Mouse (Mus musculus): ENCODE measurements around the gene Gm42669. TPM values are rescaled to one million over a fixed set of nuclear protein-coding genes. Genes with fewer than 3 reads are reported as not detected.

Gene Gm42669
- polyA plus RNA-seq, 1 experiment, result 0.19 TPM

GRCm38 (mm10) chr5:107556969-107557368 lies 49.5 kb downstream of the Gm42669 start:
- H3K4me1 ChIP-seq (replicated peaks; ENCODE audit: control insufficient read depth, insufficient read depth, low read length), result no peaks in the 10 kb centered on the region
- no peak overlapping the region for H3K4me3 ChIP-seq (ENCODE audit: control insufficient read depth, insufficient read depth, low read length)
- TF ChIP-seq POLR2A (IDR thresholded peaks at IDR 0.05; ENCODE audit: control insufficient read depth, extremely low read depth, insufficient read depth, low read length, poor library complexity) (no peak), CTCF (IDR thresholded peaks at IDR 0.05; ENCODE audit: borderline replicate concordance, control insufficient read depth, extremely low read depth, insufficient read depth, low read length, poor library complexity) (no peak)
- H3K27me3 ChIP-seq (ENCODE audit: control insufficient read depth, insufficient read depth, low read length), result no peaks in the 10 kb centered on the region
- peaks cover 7% of the 10 kb centered on the region for H3K36me3 ChIP-seq (ENCODE audit: control insufficient read depth, insufficient read depth, low read length)
- H3K27ac ChIP-seq (ENCODE audit: control insufficient read depth, insufficient read depth, low read length), result no peak overlapping the region
- no peak for DNase-seq
- 97% methylated on average over 3 of the region's 3 CpGs for WGBS

GRCm38 (mm10) chr5:107569148-107569547 lies 61.7 kb downstream of the Gm42669 start:
- 99% methylated on average over 9 of the region's 9 CpGs for WGBS
- H3K4me1 ChIP-seq (replicated peaks; ENCODE audit: control insufficient read depth, insufficient read depth, low read length), result no peaks in the 10 kb centered on the region
- no peak overlapping the region for H3K4me3 ChIP-seq (ENCODE audit: control insufficient read depth, insufficient read depth, low read length)
- no peaks in the 10 kb centered on the region for H3K27me3 ChIP-seq (ENCODE audit: control insufficient read depth, insufficient read depth, low read length)
- peaks cover 15% of the 10 kb centered on the region for H3K36me3 ChIP-seq (ENCODE audit: control insufficient read depth, insufficient read depth, low read length)
- TF ChIP-seq POLR2A (IDR thresholded peaks at IDR 0.05; ENCODE audit: control insufficient read depth, extremely low read depth, insufficient read depth, low read length, poor library complexity) (no peak), CTCF (IDR thresholded peaks at IDR 0.05; ENCODE audit: borderline replicate concordance, control insufficient read depth, extremely low read depth, insufficient read depth, low read length, poor library complexity) (no peak)
- DNase-seq, result no peak
- H3K27ac ChIP-seq (ENCODE audit: control insufficient read depth, insufficient read depth, low read length), result no peak overlapping the region

DNA sequence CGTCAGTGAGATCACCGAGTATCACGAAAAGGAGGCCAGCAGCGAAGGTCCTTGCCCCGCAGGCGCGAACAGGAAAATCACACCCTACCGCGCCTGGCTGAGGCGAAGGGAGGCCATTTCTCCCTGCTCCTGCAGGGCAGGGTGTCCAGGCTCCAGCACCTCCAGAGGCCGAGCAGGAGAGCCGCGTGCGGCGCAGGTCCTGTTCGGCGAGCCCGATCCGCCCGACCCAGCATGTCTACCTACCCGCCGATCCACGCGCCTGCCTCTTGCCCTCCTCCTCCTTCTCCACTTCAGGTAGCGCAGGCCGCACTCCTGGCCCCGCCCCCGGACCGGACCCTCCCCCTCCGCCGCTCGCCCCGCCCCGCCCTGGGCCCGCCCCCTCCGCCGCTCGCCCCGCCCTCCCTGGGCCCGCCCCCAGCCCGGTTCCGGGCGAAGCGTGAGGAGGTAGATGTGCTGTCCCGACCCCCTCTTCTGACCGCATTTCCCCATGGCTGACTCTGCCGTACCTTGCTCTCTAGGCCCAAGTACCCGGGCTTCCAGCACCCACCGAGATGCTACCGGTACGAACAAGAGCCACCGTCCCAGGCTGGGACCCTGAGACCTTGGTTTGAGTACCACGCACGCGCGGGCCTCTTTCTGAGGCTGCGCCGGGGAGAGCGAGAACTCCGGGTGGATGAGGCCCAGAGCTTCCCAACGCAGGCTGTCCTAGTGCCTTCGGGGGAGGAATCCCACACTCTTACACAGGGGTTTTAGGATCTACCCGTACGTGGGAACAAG lies 90.1 kb downstream of the Gm42669 start, which contains the start of the genes Rpap2 and Glmn:
Gene Rpap2, plus strand, starts transcription at position 73 of the 777 bp plus-strand sequence.
Gene Glmn, minus strand, starts transcription at position 588 of the 777 bp plus-strand sequence.
- Histone ChIP-seq H3K27ac (ENCODE audit: control insufficient read depth, insufficient read depth, low read length) (peak within 1 kb of the TSS; percentile 53), H3K27me3 (ENCODE audit: control insufficient read depth, insufficient read depth, low read length) (no peaks in the 10 kb centered on the region), H3K36me3 (ENCODE audit: control insufficient read depth, insufficient read depth, low read length) (peaks cover 7% of the 10 kb centered on the region; the same call in 1 of the 2 replicates), H3K4me3 (ENCODE audit: control insufficient read depth, insufficient read depth, low read length) (peak within 1 kb of the TSS; percentile 89), H3K4me1 (replicated peaks; ENCODE audit: control insufficient read depth, insufficient read depth, low read length) (0 out of 2 replicates have a peak, but pooled peaks cover 2% of the 10 kb centered on the region)
- DNase-seq, result peak; percentile 87
- WGBS, result under 1% methylated on average over 50 of the region's 64 CpGs
- TF ChIP-seq POLR2A (IDR thresholded peaks at IDR 0.05; ENCODE audit: control insufficient read depth, extremely low read depth, insufficient read depth, low read length, poor library complexity) (peak; percentile 86), CTCF (IDR thresholded peaks at IDR 0.05; ENCODE audit: borderline replicate concordance, control insufficient read depth, extremely low read depth, insufficient read depth, low read length, poor library complexity) (0 out of 2 replicates have a peak, but pooled peaks have one; percentile 27)

- 2% methylated on average over 4 of the region's 4 CpGs for WGBS
- Histone ChIP-seq H3K27me3 (ENCODE audit: control insufficient read depth, insufficient read depth, low read length) (no peaks in the 10 kb centered on the region), H3K27ac (ENCODE audit: control insufficient read depth, insufficient read depth, low read length) (no peak overlapping the region), H3K4me1 (replicated peaks; ENCODE audit: control insufficient read depth, insufficient read depth, low read length) (0 out of 2 replicates have a peak, but pooled peaks cover 2% of the 10 kb centered on the region), H3K4me3 (ENCODE audit: control insufficient read depth, insufficient read depth, low read length) (no peak overlapping the region), H3K36me3 (ENCODE audit: control insufficient read depth, insufficient read depth, low read length) (peaks cover 11% of the 10 kb centered on the region)
- DNase-seq, result no peak
- TF ChIP-seq POLR2A (IDR thresholded peaks at IDR 0.05; ENCODE audit: control insufficient read depth, extremely low read depth, insufficient read depth, low read length, poor library complexity), result no peak
- TF ChIP-seq CTCF (IDR thresholded peaks at IDR 0.05; ENCODE audit: borderline replicate concordance, control insufficient read depth, extremely low read depth, insufficient read depth, low read length, poor library complexity), result no peak
These were observed 91.0 kb downstream of the Gm42669 start for GRCm38 (mm10) chr5:107598380-107598779.

DNA sequence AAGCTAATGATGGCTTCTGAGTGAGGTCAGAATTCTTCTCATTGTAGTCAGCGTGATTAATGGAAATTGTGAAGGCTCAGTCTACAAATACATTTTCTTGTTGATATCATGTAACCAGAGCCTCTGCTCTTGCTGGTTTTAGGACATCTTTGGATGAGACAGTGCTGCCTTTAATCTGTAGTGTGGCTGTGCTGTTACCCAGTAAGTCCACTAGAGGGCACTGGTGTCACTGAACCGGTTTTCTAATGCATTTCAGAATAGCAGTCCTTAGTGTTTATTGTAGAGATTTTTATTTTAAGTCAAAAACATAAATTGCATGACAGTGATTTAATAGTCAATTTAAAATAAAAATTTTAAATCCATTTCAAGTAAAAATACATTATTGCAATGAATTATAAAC lies 103.8 kb downstream of the Gm42669 start:
- Histone ChIP-seq H3K27me3 (ENCODE audit: control insufficient read depth, insufficient read depth, low read length) (no peaks in the 10 kb centered on the region), H3K4me1 (replicated peaks; ENCODE audit: control insufficient read depth, insufficient read depth, low read length) (no peaks in the 10 kb centered on the region), H3K27ac (ENCODE audit: control insufficient read depth, insufficient read depth, low read length) (no peak overlapping the region), H3K36me3 (ENCODE audit: control insufficient read depth, insufficient read depth, low read length) (peaks cover 15% of the 10 kb centered on the region; the same call in 1 of the 2 replicates), H3K4me3 (ENCODE audit: control insufficient read depth, insufficient read depth, low read length) (no peak overlapping the region)
- TF ChIP-seq POLR2A (IDR thresholded peaks at IDR 0.05; ENCODE audit: control insufficient read depth, extremely low read depth, insufficient read depth, low read length, poor library complexity) (no peak), CTCF (IDR thresholded peaks at IDR 0.05; ENCODE audit: borderline replicate concordance, control insufficient read depth, extremely low read depth, insufficient read depth, low read length, poor library complexity) (no peak)
- peak; percentile 76 for DNase-seq
- 15% methylated on average over 2 of the region's 2 CpGs for WGBS

DNA sequence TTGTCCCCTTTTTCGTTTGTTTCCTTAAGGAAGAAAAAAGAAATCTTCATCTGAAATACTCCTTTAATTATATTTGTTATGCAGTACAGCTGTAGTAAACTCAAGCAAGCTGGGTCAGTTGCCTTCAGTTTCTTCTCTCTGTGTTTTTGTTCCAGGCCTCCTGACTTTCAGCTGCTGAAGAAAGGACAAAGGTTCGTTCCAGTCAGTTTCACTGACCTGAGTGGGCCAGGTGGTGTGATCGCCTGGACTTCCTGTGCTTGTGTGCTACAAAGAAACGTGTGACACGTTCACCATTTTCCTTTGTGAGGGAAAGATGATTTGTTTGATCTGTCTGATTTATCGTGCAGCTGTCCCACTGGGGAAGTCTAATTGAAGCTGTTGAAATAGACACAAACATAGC lies 110.6 kb downstream of the Gm42669 start:
- peaks cover 6% of the 10 kb centered on the region for H3K4me1 ChIP-seq (replicated peaks; ENCODE audit: control insufficient read depth, insufficient read depth, low read length)
- DNase-seq, result no peak
- 36% methylated on average over 6 of the region's 6 CpGs for WGBS
- H3K27me3 ChIP-seq (ENCODE audit: control insufficient read depth, insufficient read depth, low read length), result no peaks in the 10 kb centered on the region
- peaks cover 15% of the 10 kb centered on the region; the same call in 1 of the 2 replicates for H3K36me3 ChIP-seq (ENCODE audit: control insufficient read depth, insufficient read depth, low read length)
- no peak overlapping the region for H3K27ac ChIP-seq (ENCODE audit: control insufficient read depth, insufficient read depth, low read length)
- no peak for TF ChIP-seq CTCF (IDR thresholded peaks at IDR 0.05; ENCODE audit: borderline replicate concordance, control insufficient read depth, extremely low read depth, insufficient read depth, low read length, poor library complexity)
- H3K4me3 ChIP-seq (ENCODE audit: control insufficient read depth, insufficient read depth, low read length), result no peak overlapping the region
